Mouse (Mus musculus) CH12.LX (cell line): ENCODE results near the gene Samd1.

ENCODE experiments used
- E2F4 ChIP-seq: IDR thresholded peaks from 2 replicates; pipeline ENCODE4 v1.6.1; 2011; ENCODE audit warnings: low read depth, low read length, improper control_type of control experiment; ENCODE audit not compliant: insufficient replicate concordance
- KAT2A ChIP-seq: IDR thresholded peaks from 2 replicates; pipeline ENCODE4 v1.6.1; 2012; ENCODE audit warnings: low read length, improper control_type of control experiment, inconsistent platforms; ENCODE audit not compliant: insufficient replicate concordance
- POLR2A ChIP-seq: IDR thresholded peaks from 2 replicates; pipeline ENCODE4 v1.6.1; 2011; ENCODE audit warnings: low read depth, mild to moderate bottlenecking, improper control_type of control experiment, low read length
- POLR2AphosphoS2 ChIP-seq: IDR thresholded peaks from 2 replicates; pipeline ENCODE4 v1.6.1; 2011; ENCODE audit warnings: low read depth, low read length, improper control_type of control experiment
- SIN3A ChIP-seq: IDR thresholded peaks from 2 replicates; pipeline ENCODE4 v1.6.1; 2012; ENCODE audit warnings: low read length, improper control_type of control experiment, inconsistent platforms

- TF ChIP-seq SIN3A (no peak), KAT2A (no peak), E2F4 (no peak), POLR2A (no peak), POLR2AphosphoS2 (no peak)
Observed at GRCm38 (mm10) chr8:83971121-83971520, 26.4 kb upstream of the Samd1 start.
